Mouse (Mus musculus): ENCODE measurements around the gene Treml4.

The Treml4 gene

GRCm38 (mm10) chr17:48263741-48264362 is at the start of gene Treml4:
Gene Treml4, plus strand, starts transcription at chr17:48264295.
- DNase-seq (ENCODE audit: low spot score): no peak

GRCm38 (mm10) chr17:48215429-48215828 is 48.7 kb upstream of the Treml4 start:
- no peak for DNase-seq (ENCODE audit: low spot score)

DNA sequence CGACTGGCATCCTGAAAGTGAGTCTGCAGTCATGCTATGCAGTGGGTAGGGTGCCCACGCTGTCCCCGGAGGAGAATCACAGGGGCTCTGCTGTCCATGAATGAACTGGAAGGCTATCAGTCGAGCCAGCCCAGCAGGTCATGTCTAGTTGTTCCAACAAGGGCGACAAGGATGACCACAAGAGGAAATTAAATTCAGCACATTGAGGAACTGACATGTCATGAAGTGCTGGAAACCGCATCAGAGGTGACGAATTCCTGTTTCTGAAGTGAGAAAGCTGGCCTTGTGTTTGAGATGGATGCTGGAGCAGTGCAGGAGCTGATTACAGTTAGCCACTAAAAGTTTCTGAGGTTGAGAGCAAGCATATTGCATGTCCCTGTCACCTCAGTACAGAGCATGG is 33.4 kb upstream of the Treml4 start:
- DNase-seq (ENCODE audit: low spot score): no peak

DNA sequence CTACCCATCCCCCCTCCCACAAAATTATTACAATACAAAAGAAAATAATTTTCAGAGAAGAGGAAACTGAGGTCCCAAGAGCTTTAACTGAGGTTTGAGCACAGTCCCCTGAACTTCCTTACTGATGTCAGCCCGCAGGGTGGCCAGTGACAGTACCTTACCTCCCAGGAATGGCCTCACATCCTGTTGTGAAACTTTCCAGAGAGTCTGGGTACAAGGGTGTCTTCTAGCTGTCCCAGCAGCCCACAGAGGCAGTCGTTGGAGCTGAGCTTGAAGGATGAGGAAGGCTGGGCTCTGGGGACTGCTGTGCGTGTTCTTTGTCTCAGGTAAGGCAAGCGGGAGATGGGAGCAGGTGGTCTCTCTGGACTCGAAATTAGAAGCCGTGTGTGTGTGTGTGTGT is 31.6 kb upstream of the Treml4 start, which contains the start of gene Trem1:
TSS of gene Trem1 (plus strand) at position 251 of the 400 bp plus-strand sequence.
- DNase-seq (ENCODE audit: low spot score): no peak

- DNase-seq (ENCODE audit: low spot score): no peak
Observed at GRCm38 (mm10) chr17:48233789-48234188, 30.3 kb upstream of the Treml4 start.

- no peak for DNase-seq (ENCODE audit: low spot score)
Observed at GRCm38 (mm10) chr17:48234550-48234949, 29.5 kb upstream of the Treml4 start.

- no peak for DNase-seq (ENCODE audit: low spot score)
Observed at GRCm38 (mm10) chr17:48235773-48236370, 28.2 kb upstream of the Treml4 start.

DNA sequence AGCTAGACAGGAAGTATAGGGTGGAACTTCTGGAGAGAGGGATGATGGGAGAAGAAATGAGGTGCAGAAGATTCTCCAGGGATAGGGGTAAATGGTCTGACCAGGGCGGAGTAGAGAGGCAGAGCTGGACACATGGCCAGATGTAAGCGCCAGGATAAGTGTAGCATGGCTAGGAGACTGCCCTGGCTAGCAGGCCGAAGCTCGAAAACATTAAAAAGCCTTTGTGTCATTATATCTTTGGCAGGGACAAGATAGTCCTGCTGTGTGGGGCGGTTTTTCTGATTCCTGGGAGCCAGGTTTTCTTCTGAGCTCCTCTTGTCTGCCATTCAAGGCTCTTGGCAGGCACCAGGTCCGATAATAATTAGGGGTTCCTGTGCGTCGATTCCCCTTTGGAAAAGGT is 26.5 kb upstream of the Treml4 start:
- DNase-seq (ENCODE audit: low spot score): no peak

- DNase-seq (ENCODE audit: low spot score): no peak
Observed at GRCm38 (mm10) chr17:48247221-48247928, 16.7 kb upstream of the Treml4 start, which contains the start of gene Trem3. Gene Trem3, plus strand, starts transcription at chr17:48247777.

DNA sequence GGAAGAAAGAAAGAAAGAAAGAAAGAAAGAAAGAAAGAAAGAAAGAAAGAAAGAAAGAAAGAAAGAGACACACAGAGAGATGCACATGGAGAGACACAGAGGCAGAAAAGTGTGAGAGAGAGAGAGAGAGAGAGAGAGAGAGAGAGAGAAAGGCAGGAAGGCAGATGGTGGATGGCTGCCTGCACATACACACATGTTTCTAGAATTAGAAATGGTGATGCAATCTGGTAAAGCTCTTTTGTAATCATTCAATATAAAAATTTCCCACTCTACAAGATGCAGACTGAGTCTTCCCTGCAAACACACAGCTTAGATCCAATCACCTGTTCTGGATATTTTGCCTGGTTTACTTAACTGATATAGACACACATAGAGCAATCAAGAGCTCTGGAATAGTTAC is 15.1 kb upstream of the Treml4 start:
- DNase-seq (ENCODE audit: low spot score): no peak

DNA sequence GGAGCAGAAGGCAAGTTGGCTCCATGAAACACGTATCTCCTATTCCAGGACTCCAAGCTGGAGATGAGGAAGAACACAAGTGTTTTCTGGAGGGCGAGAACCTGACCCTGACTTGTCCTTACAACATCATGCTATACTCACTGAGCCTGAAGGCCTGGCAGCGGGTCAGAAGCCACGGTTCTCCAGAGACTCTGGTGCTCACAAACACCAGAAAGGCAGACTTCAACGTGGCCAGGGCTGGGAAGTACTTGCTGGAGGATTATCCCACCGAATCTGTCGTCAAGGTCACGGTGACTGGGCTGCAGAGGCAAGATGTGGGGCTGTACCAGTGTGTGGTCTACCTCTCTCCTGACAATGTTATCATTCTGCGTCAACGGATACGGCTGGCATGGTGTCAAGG is 14.6 kb upstream of the Treml4 start:
- no peak for DNase-seq (ENCODE audit: low spot score)

- no peak for DNase-seq (ENCODE audit: low spot score)
Observed at GRCm38 (mm10) chr17:48250631-48251030, 13.5 kb upstream of the Treml4 start.

DNA sequence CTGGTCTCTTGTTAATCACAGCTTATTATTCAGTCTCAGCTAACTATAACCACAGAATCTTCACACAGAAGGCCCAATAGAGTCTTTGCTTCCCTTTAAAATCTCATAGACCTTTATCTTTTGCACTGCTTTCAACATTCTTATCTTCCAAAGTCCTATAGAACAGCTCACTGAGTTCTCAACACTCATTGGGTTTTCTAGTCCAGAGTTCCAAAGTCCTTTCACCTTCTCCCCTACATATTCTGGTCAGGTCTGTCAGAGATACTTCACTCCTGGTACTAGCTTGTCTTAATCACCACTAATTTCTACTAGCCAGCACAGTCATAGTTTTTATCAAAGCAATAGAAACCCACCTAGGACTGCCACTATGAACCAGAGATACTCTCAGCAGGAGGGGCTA is 7.5 kb upstream of the Treml4 start:
- no peak for DNase-seq (ENCODE audit: low spot score)

- DNase-seq (ENCODE audit: low spot score): no peak
Observed at GRCm38 (mm10) chr17:48261868-48262267, 2.2 kb upstream of the Treml4 start.

GRCm38 (mm10) chr17:48264662-48265061 is 567 bp downstream of the Treml4 start:
- no peak for DNase-seq (ENCODE audit: low spot score)

- no peak for DNase-seq (ENCODE audit: low spot score)
Observed at GRCm38 (mm10) chr17:48266138-48266537, 2.0 kb downstream of the Treml4 start.

DNA sequence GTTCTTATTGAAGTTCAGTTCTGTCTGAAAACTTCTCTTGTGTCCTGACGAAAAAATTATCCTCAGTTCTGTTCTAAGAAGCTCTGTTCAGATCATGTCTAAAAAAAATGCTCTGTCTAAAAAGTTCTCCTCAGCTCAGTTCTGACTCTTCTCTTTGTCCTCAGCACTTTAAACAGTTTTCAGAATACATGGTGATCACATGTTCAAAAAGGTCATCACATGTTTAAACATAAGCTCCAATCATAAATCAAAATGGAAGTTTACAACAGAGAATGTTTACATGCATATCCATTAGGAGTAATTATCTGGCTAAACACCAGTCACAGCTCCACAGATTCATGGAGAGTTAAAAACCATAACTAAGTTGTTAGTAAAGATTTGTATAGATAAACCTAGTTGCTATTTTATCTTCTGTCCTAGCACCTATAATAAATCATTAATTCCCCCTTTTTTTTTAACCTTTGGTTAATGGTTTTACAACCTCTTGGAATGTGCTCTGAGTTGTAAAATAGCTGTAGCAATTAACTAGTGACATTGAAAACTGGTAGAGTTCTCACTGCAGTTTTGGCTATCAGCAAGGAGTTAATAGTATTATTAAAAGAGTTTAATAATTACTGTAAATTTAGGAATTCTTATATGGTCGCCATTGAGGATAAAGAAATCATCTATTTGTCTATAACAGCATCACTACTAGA is 2.7 kb downstream of the Treml4 start:
- DNase-seq (ENCODE audit: low spot score): no peak

DNA sequence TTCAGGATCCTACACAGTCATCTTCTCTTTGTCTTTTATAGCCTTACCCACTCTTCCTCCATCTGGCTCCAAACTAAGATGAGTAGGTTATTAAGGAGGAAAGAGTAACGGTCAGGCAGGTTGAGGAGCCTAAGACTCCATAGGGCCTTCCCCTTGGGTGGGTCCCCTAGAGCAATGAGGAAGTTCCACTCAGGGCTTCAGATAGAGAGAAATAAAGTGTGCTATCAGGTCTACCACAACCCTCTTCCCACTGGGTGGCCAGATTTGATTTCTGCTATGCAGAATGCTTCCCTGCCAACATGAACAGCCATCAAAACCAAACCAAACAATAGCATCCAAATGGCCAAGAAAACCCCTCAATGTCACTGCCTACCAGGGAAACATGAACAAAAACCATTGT is 3.5 kb downstream of the Treml4 start:
- no peak for DNase-seq (ENCODE audit: low spot score)

- DNase-seq (ENCODE audit: low spot score): no peak
Observed at GRCm38 (mm10) chr17:48268276-48268675, 4.2 kb downstream of the Treml4 start.

GRCm38 (mm10) chr17:48269833-48270232 is 5.7 kb downstream of the Treml4 start:
- DNase-seq (ENCODE audit: low spot score): no peak

DNA sequence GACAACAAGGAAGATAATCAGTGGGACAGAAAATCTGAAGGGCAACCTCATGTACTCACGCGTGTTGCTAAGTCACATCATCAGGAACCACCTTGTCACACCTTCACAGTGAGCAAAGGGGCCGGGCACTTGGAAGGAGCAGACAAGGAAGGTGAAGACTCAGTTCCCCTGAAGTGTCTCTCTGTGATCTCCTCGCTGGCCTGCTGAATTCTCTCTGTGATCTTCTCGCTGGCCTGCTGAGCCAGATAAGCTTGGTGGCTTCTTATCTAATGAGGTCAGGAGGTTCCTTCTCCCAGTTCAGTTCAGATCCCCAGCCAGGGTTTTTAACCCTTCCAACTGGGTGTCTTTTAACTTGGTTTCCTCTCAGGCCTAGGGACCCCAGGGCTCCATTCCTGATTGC is 8.1 kb downstream of the Treml4 start:
- peak; percentile 62 for DNase-seq (ENCODE audit: low spot score)

DNA sequence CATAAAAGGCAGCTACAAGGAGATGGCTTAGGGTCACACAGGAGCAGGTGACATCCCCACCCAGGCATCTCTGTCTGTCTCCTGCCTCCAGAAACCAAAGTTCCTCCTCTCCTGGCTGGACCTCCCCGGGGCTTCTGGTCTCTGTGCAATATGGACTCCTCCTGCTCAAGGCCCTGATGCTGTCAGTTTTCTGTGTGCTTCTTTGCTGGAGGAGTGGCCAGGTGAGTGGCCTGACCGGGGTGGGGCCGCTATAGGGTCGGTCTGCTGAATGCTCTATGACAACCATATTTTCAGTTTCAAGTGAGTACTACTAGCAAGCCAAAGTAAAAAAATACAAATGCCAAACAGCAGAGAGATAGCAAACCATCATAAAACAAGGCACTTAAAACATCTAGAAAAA is 8.5 kb downstream of the Treml4 start:
- no peak for DNase-seq (ENCODE audit: low spot score)

GRCm38 (mm10) chr17:48274098-48274497 is 10.0 kb downstream of the Treml4 start:
- no peak for DNase-seq (ENCODE audit: low spot score)
